Comparison of ENCODE assay signal across 8 mouse cellular contexts in the genomic region with DNA sequence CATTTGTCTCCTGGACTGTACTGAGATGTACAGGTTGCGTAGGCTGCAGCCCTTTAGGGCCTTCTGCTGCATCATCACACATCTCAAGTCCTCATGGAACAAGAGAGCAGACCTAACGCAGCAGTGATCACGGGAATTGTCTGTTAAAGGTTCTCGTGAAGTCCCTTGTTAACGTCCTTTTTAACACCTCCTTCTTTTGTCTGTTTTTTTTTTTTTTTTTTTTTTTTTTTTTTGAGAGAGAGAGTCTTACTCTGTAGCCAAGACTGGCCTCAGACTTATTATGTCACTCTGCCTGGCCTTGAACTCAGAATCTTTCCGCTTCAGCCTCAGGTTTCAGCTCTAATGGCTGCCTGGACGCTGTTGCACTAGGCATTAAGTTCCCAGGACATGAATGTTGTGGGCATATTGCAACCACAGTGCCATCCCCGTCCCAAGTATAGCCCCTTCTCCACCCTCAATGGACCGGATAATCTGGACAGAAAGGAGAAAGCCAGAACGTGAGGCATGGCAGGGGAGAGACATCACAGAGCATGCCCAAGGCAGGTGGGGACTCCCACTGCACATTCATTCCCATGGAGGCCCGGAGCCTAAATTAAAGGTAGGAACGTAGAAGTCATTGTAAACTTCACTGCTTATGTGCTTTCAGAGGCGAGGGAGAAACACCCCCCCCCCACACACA.
DNase-seq lines count a peak whose midpoint lies in the region; ATAC-seq and TF ChIP-seq lines count a peak whose summit lies in the region.
"Had no signal": no experiment of that assay in that cellular context is flagged by ENCODE, and none has a peak within 500 bp of the region (broad histone marks: within the 10 kb centered on the region; RNA-seq: fewer than 3 reads in every experiment).

No protein-coding gene starts in this region.

- H3K9ac ChIP-seq in kidney, embryonic 16.5 days (replicated peaks; ENCODE audit: low read length) = peak overlapping the region; percentile 14; the same call in 1 of the 2 replicates
- H3K9ac ChIP-seq in ES-E14 (ENCODE audit: insufficient read depth, low read depth, low read length, poor library complexity, severe bottlenecking) = no peak overlapping the region
- H3K9ac ChIP-seq in embryonic facial prominence, embryonic 11.5 days (replicated peaks; ENCODE audit: low read length) = no peak overlapping the region
- no peak overlapping the region; the same call in 1 of the 2 replicates for H3K9ac ChIP-seq in limb, embryonic 15.5 days

- H3K27ac ChIP-seq in kidney, embryonic 16.5 days (ENCODE audit: low read length) = peak overlapping the region; percentile 67
- peak overlapping the region; percentile 9; the same call in 1 of the 2 replicates for H3K27ac ChIP-seq in ES-E14 (ENCODE audit: insufficient read depth, low read depth, low read length, poor library complexity, severe bottlenecking)
- H3K27ac ChIP-seq in embryonic facial prominence, embryonic 11.5 days (replicated peaks; ENCODE audit: low read depth, low read length) = 0 out of 2 replicates have a peak overlapping the region, but pooled peaks have one; percentile 36
- H3K27ac ChIP-seq in limb, embryonic 15.5 days = peak overlapping the region; percentile 93

- 71% methylated on average over 13 of the region's 13 CpGs for WGBS in kidney, embryonic 16.5 days
- 77% methylated on average over 13 of the region's 13 CpGs for WGBS in embryonic facial prominence, embryonic 11.5 days
- WGBS in limb, embryonic 15.5 days = 61% methylated on average over 13 of the region's 13 CpGs

- H3K4me2 ChIP-seq in kidney, embryonic 16.5 days (replicated peaks; ENCODE audit: low read depth, low read length) = no peak overlapping the region
- no peak overlapping the region for H3K4me2 ChIP-seq in embryonic facial prominence, embryonic 11.5 days (ENCODE audit: low read depth, low read length)
- H3K4me2 ChIP-seq in limb, embryonic 15.5 days = no peak overlapping the region

- H3K9me3 ChIP-seq in kidney, embryonic 16.5 days (ENCODE audit: low read length) = no peaks in the 10 kb centered on the region
- no peaks in the 10 kb centered on the region for H3K9me3 ChIP-seq in ES-E14 (ENCODE audit: control insufficient read depth, insufficient read depth, low read depth, low read length)
- no peaks in the 10 kb centered on the region for H3K9me3 ChIP-seq in embryonic facial prominence, embryonic 11.5 days (replicated peaks; ENCODE audit: control insufficient read depth, low read length)
- no peaks in the 10 kb centered on the region for H3K9me3 ChIP-seq in limb, embryonic 15.5 days

- ATAC-seq in kidney, embryonic 16.5 days (ENCODE audit: low FRiP score, low TSS enrichment) = no peak
- ATAC-seq in embryonic facial prominence, embryonic 11.5 days (replicated peaks; ENCODE audit: insufficient number of reproducible peaks, low FRiP score, low TSS enrichment, low read depth) = no peak
- ATAC-seq in limb, embryonic 15.5 days (ENCODE audit: insufficient number of reproducible peaks, low FRiP score, low TSS enrichment, low read depth) = no peak
- ATAC-seq: forebrain, embryonic 16.5 days had no signal

- no peak for DNase-seq in kidney, adult 18-20 months
- no peak for DNase-seq in ES-E14 (ENCODE audit: low read depth, low spot score)
- DNase-seq in embryonic facial prominence, embryonic 11.5 days (ENCODE audit: low spot score) = no peak
- DNase-seq in layer of hippocampus, postnatal 14 days (ENCODE audit: low spot score in 2 of 2) = no peak
- no peak for DNase-seq in cerebellum, postnatal 10 days

- peaks cover 32% of the 10 kb centered on the region for H3K4me1 ChIP-seq in kidney, embryonic 16.5 days (ENCODE audit: insufficient read depth, low read length)
- H3K4me1 ChIP-seq in ES-E14 (ENCODE audit: control insufficient read depth in 2 of 2, insufficient read depth in 2 of 2, low read length in 2 of 2, poor library complexity in 1 of 2) = peaks cover 0 to 10% of the 10 kb centered on the region in 2 experiments; a peak in 1 of 4 replicates
- H3K4me1 ChIP-seq in embryonic facial prominence, embryonic 11.5 days (ENCODE audit: control insufficient read depth, insufficient read depth, low read length) = peaks cover 3% of the 10 kb centered on the region; the same call in 1 of the 2 replicates
- H3K4me1 ChIP-seq in limb, embryonic 15.5 days = peaks cover 51% of the 10 kb centered on the region

- no peaks in the 10 kb centered on the region for H3K36me3 ChIP-seq in kidney, embryonic 16.5 days (ENCODE audit: insufficient read depth, low read length)
- no peaks in the 10 kb centered on the region for H3K36me3 ChIP-seq in ES-E14 (ENCODE audit: control insufficient read depth, insufficient read depth, low read length, poor library complexity, severe bottlenecking)
- H3K36me3 ChIP-seq in embryonic facial prominence, embryonic 11.5 days (replicated peaks; ENCODE audit: control insufficient read depth, insufficient read depth, low read depth, low read length) = no peaks in the 10 kb centered on the region
- H3K36me3 ChIP-seq in limb, embryonic 15.5 days = no peaks in the 10 kb centered on the region

- no peak overlapping the region for H3K4me3 ChIP-seq in kidney, embryonic 16.5 days (ENCODE audit: low read length)
- H3K4me3 ChIP-seq in ES-E14 (ENCODE audit: insufficient read depth in 1 of 2, low read depth in 1 of 2, low read length in 2 of 2, poor library complexity in 1 of 2, severe bottlenecking in 1 of 2) = no peak overlapping the region
- H3K4me3 ChIP-seq in embryonic facial prominence, embryonic 11.5 days (ENCODE audit: low read depth, low read length) = no peak overlapping the region
- H3K4me3 ChIP-seq in limb, embryonic 15.5 days = no peak overlapping the region

- H3K27me3 ChIP-seq in kidney, embryonic 16.5 days (ENCODE audit: insufficient read depth, low read length) = no peaks in the 10 kb centered on the region
- H3K27me3 ChIP-seq in embryonic facial prominence, embryonic 11.5 days (ENCODE audit: control insufficient read depth, insufficient read depth, low read length) = no peaks in the 10 kb centered on the region
- no peaks in the 10 kb centered on the region for H3K27me3 ChIP-seq in limb, embryonic 15.5 days

- in situ Hi-C loops in ES-E14 (cut with MboI; ENCODE audit: low sequenced_read_pairs in 2 of 2, unreplicated experiment in 2 of 2) = no loop called here

TF ChIP-seq in ES-E14, 5 proteins besides CTCF, POLR2A, EP300 and RAD21:
- TF ChIP-seq CHD2 (IDR thresholded peaks at IDR 0.05; ENCODE audit: low read depth, low read length) (no peak), ZC3H11A (IDR thresholded peaks at IDR 0.05; ENCODE audit: borderline replicate concordance, low read depth, low read length) (no peak), HCFC1 (IDR thresholded peaks at IDR 0.05; ENCODE audit: borderline replicate concordance, insufficient read depth, low read length) (no peak), MAFK (IDR thresholded peaks at IDR 0.05; ENCODE audit: insufficient read depth, low read depth, low read length) (no peak), ZNF384 (IDR thresholded peaks at IDR 0.05; ENCODE audit: low read depth, low read length) (no peak)

Comparison
In these comparisons a context has a peak if more than half of its experiments do, and no peak if none do; other contexts are left out.
1. H3K27ac ChIP-seq: peak in every context shown above with its lines; median percentile 93 in limb, embryonic 15.5 days; 67 in kidney, embryonic 16.5 days; 36 in embryonic facial prominence, embryonic 11.5 days; 9 in ES-E14.